Mouse (Mus musculus) spleen, postnatal 36 days (tissue): ENCODE data around the gene Gm10600.
"Not testable (repeated sequence)": the region's sequence is repeated elsewhere in the genome, so short reads cannot be mapped to it uniquely, and the experiment has no call there.

ENCODE experiments used
- DNase-seq, 2 experiments: peaks; one replicate each; pipeline ENCODE4 v3.0.0; 2022; ENCODE audit warnings: low spot score in 2 of 2, mixed read lengths in 1 of 2

Gm10600 gene

DNA sequence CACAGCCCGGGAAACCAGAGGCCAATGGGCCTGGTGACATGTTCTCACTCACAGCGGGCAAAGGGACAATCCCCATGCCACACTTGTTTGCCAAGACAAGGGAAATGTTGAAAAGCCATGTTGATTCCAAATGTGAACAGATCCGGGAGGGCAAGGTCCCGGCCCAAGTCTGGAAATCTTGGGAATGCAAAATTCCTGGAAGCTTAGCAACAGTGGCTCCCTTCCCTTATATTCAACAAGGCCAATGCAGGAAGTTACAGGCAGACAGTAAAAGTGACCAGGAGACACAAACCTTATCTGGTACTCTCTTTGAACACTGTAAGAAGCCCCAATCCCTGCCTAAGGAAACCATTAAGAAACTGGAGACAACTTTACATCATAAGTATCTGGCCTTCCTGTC, at the start of gene Gm10600:
TSS of gene Gm10600 (plus strand) at position 301 of the 400 bp plus-strand sequence.
- DNase-seq = not testable (repeated sequence)

- not testable (repeated sequence) for DNase-seq
These were observed 15.0 kb downstream of the Gm10600 start, which contains the start of gene Ccl21b for GRCm38 (mm10) chr4:42255467-42255866. Gene Ccl21b (plus strand): TSS chr4:42255767.
